Mouse (Mus musculus) MEL (cell line): Measurements from ENCODE around the gene Malsu1.

Experiments used
- CTCF ChIP-seq, 3 experiments: IDR thresholded peaks in 2 of 3; conservative IDR thresholded peaks in 1 of 3; 2 replicates each; pipeline ENCODE4 v1.5.1; 2011 to 2012; ENCODE audit warnings: low read length in 3 of 3, low read depth in 2 of 3, mild to moderate bottlenecking in 2 of 3, improper control_type of control experiment in 1 of 3, inconsistent platforms in 1 of 3, mixed read lengths in 1 of 3, moderate library complexity in 1 of 3; ENCODE audit not compliant: control insufficient read depth in 1 of 3, insufficient read depth in 1 of 3, poor library complexity in 1 of 3, severe bottlenecking in 1 of 3
- GABPA ChIP-seq: IDR thresholded peaks from 2 replicates; pipeline ENCODE4 v1.6.1; 2012; ENCODE audit warnings: low read depth, mild to moderate bottlenecking, inconsistent platforms, low read length, improper control_type of control experiment, moderate library complexity
- MAFK ChIP-seq: IDR thresholded peaks from 2 replicates; pipeline ENCODE4 v1.6.1; 2011; ENCODE audit warnings: low read depth, mild to moderate bottlenecking, low read length, improper control_type of control experiment, borderline replicate concordance

GRCm38 (mm10) chr6:49039470-49040180 lies 34.0 kb upstream of the Malsu1 start:
- TF ChIP-seq CTCF (IDR thresholded peaks at IDR 0.05 in 2 of 3, conservative IDR thresholded peaks at IDR 0.05 in 1 of 3; ENCODE audit: control insufficient read depth in 1 of 3, insufficient read depth in 1 of 3, low read depth in 2 of 3, low read length in 3 of 3, poor library complexity in 1 of 3, severe bottlenecking in 1 of 3) (peak in 2 of 3 experiments; percentile 62 to 74; a peak in 5 of 6 replicates), MAFK (no peak), GABPA (no peak)
